Mouse (Mus musculus) spleen, postnatal 4 days (tissue): ENCODE measurements at regions not wholly inside any gene's neighbourhood (a gene's known extent, or its start where the extent isn't known, plus 50 kb on each side); places are given as distances from the start of the nearest gene placed in this dataset.

Source experiments
- DNase-seq, 2 experiments: peaks; one replicate each; pipeline ENCODE4 v3.0.0; 2022; ENCODE audit warnings: low spot score in 2 of 2

DNA sequence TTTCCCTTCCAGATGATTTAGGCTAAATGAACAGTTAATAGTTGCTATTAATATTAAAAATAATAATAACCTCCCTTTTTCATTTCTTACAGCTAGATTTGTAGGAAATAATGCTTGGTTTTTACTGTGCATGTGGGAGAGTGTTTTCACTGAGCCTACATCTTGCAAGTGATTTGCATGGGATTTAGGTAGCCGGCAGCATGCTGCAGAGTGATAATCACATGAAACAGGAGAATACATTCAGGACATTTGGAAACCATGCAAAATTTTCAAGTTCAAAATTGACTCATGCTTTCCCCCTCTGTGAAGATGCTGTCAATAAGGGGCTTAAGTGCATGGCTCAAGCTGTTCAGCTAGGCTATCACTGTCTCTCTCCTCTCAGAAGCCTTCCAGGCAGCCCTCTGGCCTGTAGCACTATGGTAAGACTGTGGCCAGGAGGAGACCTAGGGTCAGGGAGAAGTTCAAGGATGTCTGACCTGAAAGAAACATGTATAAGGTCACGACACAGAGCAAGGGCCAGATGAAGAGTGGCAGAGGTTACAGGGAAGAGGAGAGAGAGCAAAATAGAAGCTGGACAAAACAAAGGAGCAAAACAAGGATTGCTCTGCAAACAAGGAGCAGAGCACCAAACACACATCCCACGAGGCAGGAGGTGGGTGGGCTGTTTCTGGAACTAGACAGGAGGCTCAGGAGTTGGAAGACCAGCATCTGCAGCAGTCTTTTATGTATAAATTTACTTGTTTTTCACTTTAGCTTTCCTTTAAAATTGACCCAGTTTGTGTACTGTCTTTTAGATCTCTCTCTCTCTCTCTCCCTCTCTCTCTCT, 177.5 kb downstream of the Tmem161b start:
- no peak for DNase-seq

DNA sequence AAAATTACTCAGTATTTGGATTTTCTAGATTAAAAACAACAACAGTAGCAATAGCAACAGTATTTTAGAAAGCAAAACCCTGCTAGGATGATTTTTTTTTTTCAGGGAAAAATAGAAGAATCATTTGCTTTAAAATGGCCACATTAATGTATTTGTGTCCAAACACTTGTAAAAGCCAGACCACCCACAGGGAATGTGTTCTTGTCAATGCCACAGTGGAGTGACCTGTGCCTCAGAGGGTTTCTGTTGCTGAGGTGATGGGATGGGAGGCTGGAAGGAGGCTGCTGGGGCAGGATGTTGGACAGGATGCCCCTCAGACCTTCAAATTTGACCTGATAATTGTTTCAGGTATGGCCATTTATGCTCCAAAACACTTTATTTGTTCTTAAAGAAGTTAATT, 178.9 kb downstream of the Tmem161b start:
- DNase-seq: no peak

DNA sequence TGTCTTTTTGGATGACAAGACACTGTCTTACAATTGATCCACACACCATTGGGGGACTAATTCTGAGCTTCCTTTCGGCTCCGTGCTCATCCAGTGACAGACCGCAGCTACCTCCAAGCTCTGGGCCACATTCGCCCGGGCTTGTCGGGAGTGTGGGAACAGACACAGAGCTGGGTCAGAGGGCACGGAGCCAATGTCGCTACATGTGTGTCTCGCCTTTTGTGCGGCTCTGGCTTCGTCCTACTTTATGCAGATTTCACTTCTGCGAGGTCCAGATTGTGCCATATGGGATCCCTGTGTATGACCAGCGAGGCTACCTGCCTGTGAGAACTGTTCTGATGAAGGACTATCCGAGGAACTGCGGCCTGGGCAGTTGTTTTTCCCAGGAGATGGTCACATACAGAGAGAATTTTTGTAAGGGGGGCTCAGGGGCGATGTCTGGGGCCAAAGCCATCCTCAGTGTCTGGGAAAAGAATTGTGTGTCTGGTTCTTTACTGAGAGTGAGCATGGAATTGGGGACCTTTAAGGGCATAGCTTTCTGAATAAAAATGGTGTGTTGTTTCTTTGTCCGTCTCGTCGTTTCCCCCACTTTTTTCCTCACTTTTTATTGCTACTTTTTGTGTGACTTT, 182.6 kb downstream of the Tmem161b start:
- no peak for DNase-seq

DNA sequence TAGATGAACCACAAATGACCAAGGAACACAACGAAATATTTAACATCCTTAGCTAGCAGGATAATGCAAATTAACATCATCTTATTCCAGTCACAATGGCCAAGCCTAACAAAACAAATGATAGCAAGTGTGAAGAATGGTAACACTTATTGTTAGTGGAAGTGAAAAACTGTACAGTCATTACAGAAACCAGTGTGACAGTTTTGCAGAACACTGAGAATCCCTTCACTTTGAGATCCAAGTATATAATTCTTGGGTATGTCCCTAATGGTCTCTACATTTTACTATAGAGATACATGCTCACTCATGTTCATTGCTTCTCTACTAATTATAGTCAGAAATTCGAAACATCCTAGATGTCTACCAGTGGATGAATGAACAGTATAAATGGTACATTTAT, 212.3 kb downstream of the Tmem161b start:
- DNase-seq: no peak

DNA sequence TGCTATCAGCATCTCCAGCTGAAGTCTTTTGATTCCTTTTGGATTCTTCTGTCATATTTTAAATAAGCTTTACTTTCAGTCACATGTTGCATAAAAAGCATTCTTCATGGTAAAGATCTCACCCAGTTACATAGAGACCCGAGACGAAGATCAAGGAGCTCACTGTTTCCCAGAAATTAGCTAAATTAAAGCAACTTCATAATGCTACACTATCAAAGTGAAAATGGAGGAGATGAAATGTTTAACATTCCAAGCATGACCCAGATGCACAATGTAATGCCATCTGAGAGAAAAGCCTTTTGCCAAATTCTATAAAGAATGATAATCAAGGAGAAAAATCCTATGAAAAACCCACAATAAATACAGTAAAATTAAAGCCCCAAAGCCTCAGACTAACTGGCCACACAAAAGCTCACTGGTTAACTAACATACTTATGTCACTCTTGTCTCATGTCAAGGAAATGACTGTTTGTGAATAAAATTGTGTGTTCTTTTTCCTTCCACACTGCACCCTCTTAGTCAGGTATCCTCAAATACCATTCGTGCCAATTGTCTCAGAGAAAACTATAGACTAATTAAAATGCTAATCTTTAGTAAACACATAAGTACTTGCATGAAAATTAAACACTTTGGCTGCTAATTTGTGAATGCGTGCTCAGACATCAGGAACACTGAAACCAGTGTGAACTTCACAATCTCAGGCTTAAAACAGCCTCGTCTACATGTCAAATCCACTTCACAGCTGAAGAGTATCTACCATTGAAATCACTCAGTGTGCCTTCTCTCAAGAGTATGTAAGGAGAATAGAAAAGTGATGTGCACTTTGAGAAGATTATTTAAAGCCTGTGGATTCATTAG, 215.7 kb downstream of the Tmem161b start:
- no peak for DNase-seq

DNA sequence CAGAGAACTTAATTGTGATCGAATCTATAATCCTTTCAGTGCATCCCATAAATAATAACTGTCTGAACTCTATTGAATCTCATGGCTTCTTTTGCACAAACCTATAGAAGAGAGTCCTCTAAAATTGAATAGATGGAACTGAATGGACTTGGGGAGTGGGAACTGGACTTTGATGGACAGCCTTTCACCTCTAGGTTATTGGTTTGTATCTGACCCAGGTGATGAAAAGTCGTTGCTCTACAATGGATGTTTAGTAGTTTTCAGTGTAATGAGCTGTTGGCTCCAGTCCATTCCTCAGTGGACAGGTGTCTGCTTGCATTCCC, 216.3 kb downstream of the Tmem161b start:
- no peak for DNase-seq

DNA sequence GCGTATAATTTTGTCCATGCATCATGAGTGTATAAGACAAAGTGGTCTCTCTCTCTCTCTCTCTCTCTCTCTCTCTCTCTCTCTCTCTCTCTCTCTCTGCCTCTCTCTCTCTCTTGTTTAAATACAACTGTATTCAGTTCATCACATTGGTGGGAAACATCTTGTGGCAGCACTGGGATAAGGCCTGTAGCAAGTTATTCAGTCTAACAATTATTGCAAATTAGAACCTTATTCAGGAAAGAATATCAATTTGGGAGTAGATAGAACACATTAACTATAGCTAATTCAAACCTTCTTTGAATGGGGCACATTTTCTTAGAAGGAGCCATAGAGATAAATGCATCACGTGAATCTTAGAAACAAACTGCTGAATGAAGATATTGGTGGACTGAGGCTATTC, 226.4 kb downstream of the Tmem161b start:
- no peak for DNase-seq

DNA sequence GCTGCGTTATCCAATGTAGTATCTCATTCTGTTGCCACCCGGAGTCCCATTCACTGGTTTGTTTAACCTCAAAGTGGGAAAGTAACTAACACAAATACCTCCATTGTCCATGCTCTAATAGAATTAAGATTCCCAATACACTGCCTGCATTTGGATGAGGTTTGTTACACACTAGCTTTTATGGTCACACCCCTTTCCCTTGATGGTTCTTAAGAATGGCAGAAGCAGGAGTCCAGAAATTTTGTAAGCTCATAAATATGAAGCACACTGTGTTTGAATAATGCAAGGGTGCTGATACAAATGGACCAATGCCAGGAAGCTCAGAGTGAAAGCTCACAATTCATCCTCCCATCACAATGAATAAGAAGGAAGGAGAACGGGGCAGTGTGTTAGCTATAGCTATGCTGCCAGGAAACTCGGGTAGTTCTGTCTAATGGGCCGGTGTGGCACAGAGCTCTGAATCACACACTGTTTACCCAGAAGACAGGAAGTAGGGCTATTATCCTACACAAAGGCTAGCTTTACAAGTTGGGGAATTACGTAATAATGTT, 227.0 kb downstream of the Tmem161b start:
- no peak for DNase-seq
